Mouse (Mus musculus): ENCODE results near the gene Lrrc74a. TPM values are rescaled to one million over a fixed set of nuclear protein-coding genes. Genes with fewer than 3 reads are reported as not detected.
A peak's percentile ranks its signal among the peaks of the same experiment; 100 is the strongest.

The Lrrc74a gene
- polyA plus RNA-seq, 1 experiment = 76.4 TPM

DNA sequence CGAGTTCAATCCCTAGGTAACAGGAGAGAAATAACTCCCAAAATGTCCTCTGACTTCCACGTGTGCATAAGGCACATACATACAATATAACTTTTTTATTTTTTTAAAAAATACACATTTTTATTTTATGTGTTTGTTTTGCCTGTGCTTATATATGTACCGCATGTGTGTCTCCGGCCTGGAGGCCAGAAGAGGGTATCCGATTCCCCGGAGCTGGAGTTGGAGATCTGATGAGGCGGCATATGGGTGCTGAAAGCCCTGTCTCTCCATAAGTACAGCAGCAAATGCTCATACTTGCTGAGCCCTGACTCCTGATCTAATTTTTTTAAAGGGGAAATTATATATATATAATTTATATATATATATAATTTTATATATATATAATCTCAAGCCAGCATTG, 65.6 kb downstream of the Lrrc74a start:
- peaks cover 25% of the 10 kb centered on the region for H3K4me1 ChIP-seq (ENCODE audit: control insufficient read depth, insufficient read depth, low read length)
- H3K36me3 ChIP-seq (ENCODE audit: control insufficient read depth, insufficient read depth, low read length) = no peaks in the 10 kb centered on the region
- TF ChIP-seq CTCF (IDR thresholded peaks at IDR 0.05; ENCODE audit: control insufficient read depth, insufficient read depth, insufficient replicate concordance, low read depth, low read length) (no peak), POLR2A (IDR thresholded peaks at IDR 0.05; ENCODE audit: control insufficient read depth, low read depth, low read length) (no peak)
- H3K4me3 ChIP-seq (ENCODE audit: control insufficient read depth, low read depth, low read length) = no peak overlapping the region
- H3K27ac ChIP-seq (ENCODE audit: control insufficient read depth, insufficient read depth, low read depth, low read length) = no peak overlapping the region
- H3K27me3 ChIP-seq (ENCODE audit: control insufficient read depth, insufficient read depth, low read length) = no peaks in the 10 kb centered on the region

DNA sequence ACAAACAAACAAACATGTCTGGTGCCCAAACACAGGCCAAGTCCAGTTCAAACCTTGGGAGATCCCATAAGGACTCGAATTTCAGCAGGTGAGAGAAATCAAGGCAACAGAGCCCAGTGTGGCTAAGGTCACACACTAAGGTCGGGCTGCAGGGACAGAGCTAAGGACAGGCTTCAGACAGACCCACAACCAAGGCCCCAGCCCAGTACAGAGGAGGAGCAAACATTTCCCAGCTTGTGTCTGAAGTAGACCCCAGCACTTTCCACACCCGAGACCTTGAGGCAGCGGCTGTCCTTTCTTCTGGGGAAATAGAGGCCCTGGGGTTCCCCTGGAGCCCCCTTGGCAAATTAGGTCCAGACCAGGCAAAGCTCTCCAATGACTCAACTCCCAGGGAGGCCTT, 66.2 kb downstream of the Lrrc74a start:
- Histone ChIP-seq H3K4me3 (ENCODE audit: control insufficient read depth, low read depth, low read length) (no peak overlapping the region), H3K27ac (ENCODE audit: control insufficient read depth, insufficient read depth, low read depth, low read length) (peak overlapping the region; percentile 80), H3K4me1 (ENCODE audit: control insufficient read depth, insufficient read depth, low read length) (peaks cover 25% of the 10 kb centered on the region), H3K27me3 (ENCODE audit: control insufficient read depth, insufficient read depth, low read length) (no peaks in the 10 kb centered on the region), H3K36me3 (ENCODE audit: control insufficient read depth, insufficient read depth, low read length) (no peaks in the 10 kb centered on the region)
- TF ChIP-seq CTCF (IDR thresholded peaks at IDR 0.05; ENCODE audit: control insufficient read depth, insufficient read depth, insufficient replicate concordance, low read depth, low read length) (no peak), POLR2A (IDR thresholded peaks at IDR 0.05; ENCODE audit: control insufficient read depth, low read depth, low read length) (no peak)

GRCm38 (mm10) chr12:86800765-86801147, 66.6 kb downstream of the Lrrc74a start:
- Histone ChIP-seq H3K4me3 (ENCODE audit: control insufficient read depth, low read depth, low read length) (peak overlapping the region; percentile 21), H3K27me3 (ENCODE audit: control insufficient read depth, insufficient read depth, low read length) (no peaks in the 10 kb centered on the region), H3K36me3 (ENCODE audit: control insufficient read depth, insufficient read depth, low read length) (no peaks in the 10 kb centered on the region), H3K27ac (ENCODE audit: control insufficient read depth, insufficient read depth, low read depth, low read length) (peak overlapping the region; percentile 87), H3K4me1 (ENCODE audit: control insufficient read depth, insufficient read depth, low read length) (peaks cover 23% of the 10 kb centered on the region)
- no peak for TF ChIP-seq POLR2A (IDR thresholded peaks at IDR 0.05; ENCODE audit: control insufficient read depth, low read depth, low read length)
- no peak for TF ChIP-seq CTCF (IDR thresholded peaks at IDR 0.05; ENCODE audit: control insufficient read depth, insufficient read depth, insufficient replicate concordance, low read depth, low read length)

GRCm38 (mm10) chr12:86801148-86802004, 67.2 kb downstream of the Lrrc74a start:
- TF ChIP-seq CTCF (IDR thresholded peaks at IDR 0.05; ENCODE audit: control insufficient read depth, insufficient read depth, insufficient replicate concordance, low read depth, low read length) = no peak
- peak; percentile 27; the same call in 1 of the 2 replicates for TF ChIP-seq POLR2A (IDR thresholded peaks at IDR 0.05; ENCODE audit: control insufficient read depth, low read depth, low read length)
- Histone ChIP-seq H3K4me1 (ENCODE audit: control insufficient read depth, insufficient read depth, low read length) (peaks cover 25% of the 10 kb centered on the region), H3K4me3 (ENCODE audit: control insufficient read depth, low read depth, low read length) (peak overlapping the region; percentile 22), H3K27me3 (ENCODE audit: control insufficient read depth, insufficient read depth, low read length) (no peaks in the 10 kb centered on the region), H3K36me3 (ENCODE audit: control insufficient read depth, insufficient read depth, low read length) (no peaks in the 10 kb centered on the region), H3K27ac (ENCODE audit: control insufficient read depth, insufficient read depth, low read depth, low read length) (peak overlapping the region; percentile 87)

- H3K4me3 ChIP-seq (ENCODE audit: control insufficient read depth, low read depth, low read length) = no peak overlapping the region
- H3K27me3 ChIP-seq (ENCODE audit: control insufficient read depth, insufficient read depth, low read length) = no peaks in the 10 kb centered on the region
- H3K27ac ChIP-seq (ENCODE audit: control insufficient read depth, insufficient read depth, low read depth, low read length) = peak overlapping the region; percentile 76
- H3K4me1 ChIP-seq (ENCODE audit: control insufficient read depth, insufficient read depth, low read length) = peaks cover 32% of the 10 kb centered on the region
- no peaks in the 10 kb centered on the region for H3K36me3 ChIP-seq (ENCODE audit: control insufficient read depth, insufficient read depth, low read length)
- no peak for TF ChIP-seq POLR2A (IDR thresholded peaks at IDR 0.05; ENCODE audit: control insufficient read depth, low read depth, low read length)
- no peak for TF ChIP-seq CTCF (IDR thresholded peaks at IDR 0.05; ENCODE audit: control insufficient read depth, insufficient read depth, insufficient replicate concordance, low read depth, low read length)
Observed at GRCm38 (mm10) chr12:86802005-86802671, 68.0 kb downstream of the Lrrc74a start.

DNA sequence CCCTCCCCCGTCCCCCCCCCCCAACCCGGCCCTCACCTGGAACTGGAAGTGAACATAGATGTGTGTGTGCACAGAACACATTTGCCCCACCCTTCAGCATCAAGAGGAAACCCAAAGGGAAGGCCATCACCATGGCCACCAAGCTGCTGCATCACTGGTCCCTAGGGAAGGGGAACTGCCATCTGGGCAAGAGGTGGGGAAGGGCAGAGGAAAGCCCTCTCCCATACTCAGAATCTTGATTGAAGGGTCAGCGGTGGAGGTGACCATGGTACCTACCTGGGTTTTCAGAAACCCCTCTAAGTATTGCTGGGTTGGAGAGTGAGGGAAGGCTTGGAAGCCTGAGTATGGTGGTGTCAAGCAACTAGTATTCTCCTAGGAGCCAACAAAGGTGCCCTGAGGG, 68.7 kb downstream of the Lrrc74a start:
- no peaks in the 10 kb centered on the region for H3K36me3 ChIP-seq (ENCODE audit: control insufficient read depth, insufficient read depth, low read length)
- TF ChIP-seq CTCF (IDR thresholded peaks at IDR 0.05; ENCODE audit: control insufficient read depth, insufficient read depth, insufficient replicate concordance, low read depth, low read length) = no peak
- TF ChIP-seq POLR2A (IDR thresholded peaks at IDR 0.05; ENCODE audit: control insufficient read depth, low read depth, low read length) = no peak
- no peaks in the 10 kb centered on the region for H3K27me3 ChIP-seq (ENCODE audit: control insufficient read depth, insufficient read depth, low read length)
- H3K4me3 ChIP-seq (ENCODE audit: control insufficient read depth, low read depth, low read length) = no peak overlapping the region
- no peak overlapping the region for H3K27ac ChIP-seq (ENCODE audit: control insufficient read depth, insufficient read depth, low read depth, low read length)
- H3K4me1 ChIP-seq (ENCODE audit: control insufficient read depth, insufficient read depth, low read length) = peaks cover 32% of the 10 kb centered on the region

DNA sequence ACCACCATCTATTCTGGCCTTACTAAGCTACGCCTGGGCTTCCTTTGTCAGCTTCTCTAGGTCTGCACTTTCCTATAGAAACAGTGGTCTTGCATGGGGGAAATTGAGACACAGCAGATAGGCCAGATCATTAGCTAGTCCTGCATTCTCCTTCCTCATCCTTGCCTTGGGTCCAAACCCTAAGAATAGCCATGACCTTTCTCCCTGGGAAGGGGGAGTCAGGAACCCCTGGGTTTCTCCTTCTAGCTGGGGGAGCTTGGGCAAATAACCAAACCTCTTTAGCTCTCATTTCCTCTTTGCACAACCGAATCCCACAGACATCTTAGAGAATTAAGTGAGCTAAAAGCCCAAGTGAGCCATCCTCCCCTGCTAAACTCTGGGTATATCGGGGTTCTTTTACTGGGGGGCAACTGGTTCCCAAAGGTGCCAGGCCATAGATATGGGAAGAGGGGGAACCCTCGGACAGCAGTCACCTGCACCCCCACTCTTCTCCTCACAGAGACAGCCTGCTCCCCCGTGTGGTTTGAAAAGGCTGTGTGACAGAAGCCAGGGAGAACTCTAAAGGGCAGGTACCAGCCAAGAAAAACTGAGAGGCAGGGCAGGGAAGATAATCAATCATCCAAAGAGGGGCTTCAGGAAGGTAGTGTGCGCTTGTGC, 69.6 kb downstream of the Lrrc74a start:
- Histone ChIP-seq H3K27ac (ENCODE audit: control insufficient read depth, insufficient read depth, low read depth, low read length) (no peak overlapping the region), H3K4me1 (ENCODE audit: control insufficient read depth, insufficient read depth, low read length) (peaks cover 31% of the 10 kb centered on the region), H3K4me3 (ENCODE audit: control insufficient read depth, low read depth, low read length) (no peak overlapping the region), H3K27me3 (ENCODE audit: control insufficient read depth, insufficient read depth, low read length) (no peaks in the 10 kb centered on the region), H3K36me3 (ENCODE audit: control insufficient read depth, insufficient read depth, low read length) (no peaks in the 10 kb centered on the region)
- no peak for TF ChIP-seq POLR2A (IDR thresholded peaks at IDR 0.05; ENCODE audit: control insufficient read depth, low read depth, low read length)
- TF ChIP-seq CTCF (IDR thresholded peaks at IDR 0.05; ENCODE audit: control insufficient read depth, insufficient read depth, insufficient replicate concordance, low read depth, low read length) = no peak
